Mouse (Mus musculus) urinary bladder, postnatal 36 days (tissue): ENCODE measurements around the gene Actrt3.
"Not testable (repeated sequence)": the region's sequence is repeated elsewhere in the genome, so short reads cannot be mapped to it uniquely, and the experiment has no call there.

Experiments
- DNase-seq, 2 experiments: peaks; one replicate each; pipeline ENCODE4 v3.0.0; 2022; ENCODE audit warnings: low spot score in 2 of 2, mixed read lengths in 1 of 2

The Actrt3 gene

GRCm38 (mm10) chr3:30573549-30573948 is 26.2 kb downstream of the Actrt3 start:
- DNase-seq, result no peak

GRCm38 (mm10) chr3:30566333-30566732 is 33.4 kb downstream of the Actrt3 start:
- DNase-seq, result not testable (repeated sequence)

GRCm38 (mm10) chr3:30560677-30561314 is 38.9 kb downstream of the Actrt3 start:
- DNase-seq, result no peak

GRCm38 (mm10) chr3:30553741-30554140 is 46.0 kb downstream of the Actrt3 start:
- no peak for DNase-seq

GRCm38 (mm10) chr3:30550218-30550617 is 49.5 kb downstream of the Actrt3 start:
- DNase-seq, result no peak

DNA sequence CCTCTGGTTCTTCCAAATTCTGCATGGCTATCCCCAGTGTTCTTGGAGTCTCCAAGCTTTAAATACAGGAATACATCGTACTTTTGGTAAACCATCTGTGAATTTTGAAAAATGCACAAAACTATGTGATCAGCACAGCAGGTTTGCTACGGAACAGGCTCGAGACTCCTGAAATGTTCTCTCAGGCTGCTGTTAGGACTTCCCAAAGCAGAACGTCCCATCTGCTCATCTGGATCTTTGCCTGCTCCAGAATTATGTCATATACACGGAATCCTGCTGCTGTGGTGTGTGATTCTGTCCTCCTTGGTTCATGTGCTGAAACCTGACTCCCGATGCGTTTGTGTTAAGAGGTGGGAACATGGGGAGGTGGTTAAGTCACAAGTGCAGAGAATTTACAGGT is 50.8 kb downstream of the Actrt3 start:
- DNase-seq, result no peak

DNA sequence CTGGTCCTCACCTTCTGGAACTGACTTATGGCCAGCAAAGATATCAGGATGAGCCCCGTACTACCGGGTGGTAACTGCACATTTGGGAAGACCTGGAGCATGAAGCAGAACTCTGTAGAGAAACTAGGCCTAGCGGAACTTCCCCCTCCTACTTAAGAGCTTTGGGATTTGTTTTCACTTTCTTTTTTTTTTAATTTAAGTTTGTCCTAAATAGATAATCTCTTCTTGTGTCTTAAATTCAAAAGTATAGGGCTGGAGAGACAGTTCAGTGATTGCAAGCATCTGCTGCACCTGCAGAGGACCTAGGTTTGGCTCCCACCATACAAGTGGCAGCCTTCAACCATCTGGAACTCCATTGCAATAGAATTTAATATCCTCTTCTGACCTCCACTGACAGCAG is 51.8 kb downstream of the Actrt3 start, which contains the start of gene Mecom:
Gene Mecom (minus strand): TSS at position 101 of the 400 bp plus-strand sequence.
- DNase-seq, result no peak
